Mouse (Mus musculus) ES-Bruce4 (cell line): ENCODE measurements around the gene Evx2.

Source experiments
- CTCF ChIP-seq: IDR thresholded peaks from one replicate; pipeline ENCODE4 v1.8.1; 2011; ENCODE audit warnings: low read depth, low read length
- EP300 ChIP-seq: IDR thresholded peaks from 2 replicates; pipeline ENCODE4 v1.6.1; 2011; ENCODE audit warnings: low read depth, low read length; ENCODE audit not compliant: insufficient read depth
- POLR2A ChIP-seq: IDR thresholded peaks from one replicate; pipeline ENCODE4 v1.8.1; 2011; ENCODE audit warnings: low read length; ENCODE audit not compliant: insufficient read depth

DNA sequence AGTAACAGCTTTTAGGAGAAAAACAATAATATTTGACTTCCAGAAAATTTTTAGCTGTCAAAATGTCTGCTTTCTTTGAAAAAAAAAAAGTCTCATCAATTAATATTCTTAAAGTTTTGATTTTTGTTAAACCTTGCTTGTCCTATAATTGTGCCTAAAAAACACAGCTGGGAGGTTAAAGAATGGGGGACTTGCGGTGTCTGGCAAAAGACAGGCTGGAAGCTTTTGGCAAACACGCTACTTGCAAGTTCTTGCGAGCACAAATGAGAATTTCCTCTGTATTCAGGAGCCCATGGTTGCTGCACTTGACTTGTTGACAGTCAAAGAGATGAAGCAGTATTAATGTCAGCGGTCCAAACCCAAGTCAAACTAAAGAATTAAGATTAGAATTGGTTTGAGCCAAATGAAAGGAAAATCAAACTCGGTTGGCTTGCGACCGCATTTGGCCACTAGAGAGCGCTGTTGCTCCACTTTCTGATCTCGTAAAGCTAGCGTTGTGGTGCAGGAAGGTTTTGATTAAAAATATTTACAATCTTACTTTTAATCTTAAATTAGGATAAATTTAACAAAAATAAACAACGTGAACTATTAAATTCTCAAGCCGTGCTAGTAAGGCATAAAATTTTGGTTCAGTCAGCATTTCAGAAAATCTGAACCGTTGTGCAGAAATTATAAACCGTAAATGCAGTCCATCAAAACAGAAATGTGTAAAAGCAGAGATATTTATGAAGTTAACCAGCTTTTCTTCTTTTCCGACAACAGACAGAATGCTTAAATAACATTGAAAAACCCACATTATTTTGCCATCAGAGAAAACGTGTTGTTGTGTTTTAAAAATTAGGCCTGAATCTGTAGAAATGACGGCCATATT, 42.8 kb upstream of the Evx2 start:
- TF ChIP-seq CTCF = peak; percentile 80
- TF ChIP-seq EP300 = no peak
- no peak for TF ChIP-seq POLR2A
